Mouse (Mus musculus) ovary, adult 2 months (tissue): Measurements from ENCODE around the gene Cdon. TPM values are rescaled to one million over a fixed set of nuclear protein-coding genes. Genes with fewer than 3 reads are reported as not detected.

Experiments
- polyA plus RNA-seq: library from polyadenylated mRNA; depleted of rRNA; stranded (reverse); fragments of >200 nt; gene quantifications from 2 replicates; pipeline ENCODE4 v1.2.3, GENCODE M21; 2012; rRNA removed

The Cdon gene
- 12.6 and 16.5 TPM in 2 replicates for polyA plus RNA-seq

GRCm38 (mm10) chr9:35420805-35421719 is at the start of gene Cdon:
Gene Cdon (plus strand): TSS chr9:35421128.

GRCm38 (mm10) chr9:35518169-35518568 is 97.2 kb downstream of the Cdon start, which contains the start of gene Gm1113:
Gene Gm1113 (minus strand): TSS chr9:35518269.

Other genes starting within 250 kb of the Cdon start
- gene Dcps, start 245.1 kb upstream of the Cdon start, polyA plus RNA-seq: 40.2 and 52.9 TPM in 2 replicates
- 69.6 and 78.6 TPM in 2 replicates for gene Srpr, start 221.0 kb upstream of the Cdon start, polyA plus RNA-seq
- gene Tirap, start 220.8 kb upstream of the Cdon start, polyA plus RNA-seq: 23.7 and 26.3 TPM in 2 replicates
- gene Foxred1, start 210.1 kb upstream of the Cdon start, polyA plus RNA-seq: 18.7 and 20.0 TPM in 2 replicates
- gene Fam118b, start 153.3 kb upstream of the Cdon start, polyA plus RNA-seq: 7.3 and 15.1 TPM in 2 replicates
- 7.4 and 9.9 TPM in 2 replicates for gene Rpusd4, start 153.3 kb upstream of the Cdon start, polyA plus RNA-seq
- gene Gm1113, start 97.1 kb downstream of the Cdon start, polyA plus RNA-seq: not detected in 2 replicates
- gene Ddx25, start 137.4 kb downstream of the Cdon start, polyA plus RNA-seq: 0.08 and 0.18 TPM in 2 replicates
- 1.1 and 1.2 TPM in 2 replicates for gene Pus3, start 137.5 kb downstream of the Cdon start, polyA plus RNA-seq
- 0.08 TPM in 1 of 2 replicates, not detected in the other for gene Pate2, start 149.2 kb downstream of the Cdon start, polyA plus RNA-seq
- 1.2 and 1.6 TPM in 2 replicates for gene Hyls1, start 149.3 kb downstream of the Cdon start, polyA plus RNA-seq
- not detected in 2 replicates for gene Pate4, start 190.8 kb downstream of the Cdon start, polyA plus RNA-seq
- not detected in 2 replicates for gene Pate3, start 227.1 kb downstream of the Cdon start, polyA plus RNA-seq